Mouse (Mus musculus) bone marrow, adult 2 months (tissue): ENCODE data around the gene Mgarp.

Experiments
- CTCF ChIP-seq: fragments of 200-500 bp; IDR thresholded peaks from 2 replicates; pipeline ENCODE4 v1.5.1; 2011; ENCODE audit warnings: low read length, control low read depth; ENCODE audit not compliant: control insufficient read depth, insufficient read depth
- POLR2A ChIP-seq: fragments of 200-500 bp; IDR thresholded peaks from 2 replicates; pipeline ENCODE4 v1.6.1; 2011; ENCODE audit warnings: low read depth, mild to moderate bottlenecking, control low read depth, low read length, borderline replicate concordance; ENCODE audit not compliant: control insufficient read depth

DNA sequence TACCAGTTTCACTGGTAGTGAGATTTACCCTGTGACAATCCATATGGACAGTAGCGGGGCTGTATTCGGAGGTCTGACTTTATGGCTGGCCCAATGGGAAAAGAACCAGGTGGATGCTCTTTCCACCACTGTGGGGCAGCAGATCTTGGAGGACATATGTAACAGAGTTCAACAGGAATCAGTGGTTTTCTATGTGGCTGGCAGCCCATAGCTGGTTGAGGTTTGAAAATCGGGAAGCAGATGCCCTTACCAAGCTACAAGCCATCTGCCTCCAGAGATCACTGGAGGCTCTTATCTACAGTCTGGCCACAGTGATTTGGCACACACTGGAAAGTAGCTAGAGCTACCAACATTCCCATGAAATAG lies 31.0 kb downstream of the Mgarp start:
- TF ChIP-seq POLR2A (no peak), CTCF (no peak)
